Mouse (Mus musculus): ENCODE data around the gene Ing2.
A peak's percentile ranks its signal among the peaks of the same experiment; 100 is the strongest.

DNA sequence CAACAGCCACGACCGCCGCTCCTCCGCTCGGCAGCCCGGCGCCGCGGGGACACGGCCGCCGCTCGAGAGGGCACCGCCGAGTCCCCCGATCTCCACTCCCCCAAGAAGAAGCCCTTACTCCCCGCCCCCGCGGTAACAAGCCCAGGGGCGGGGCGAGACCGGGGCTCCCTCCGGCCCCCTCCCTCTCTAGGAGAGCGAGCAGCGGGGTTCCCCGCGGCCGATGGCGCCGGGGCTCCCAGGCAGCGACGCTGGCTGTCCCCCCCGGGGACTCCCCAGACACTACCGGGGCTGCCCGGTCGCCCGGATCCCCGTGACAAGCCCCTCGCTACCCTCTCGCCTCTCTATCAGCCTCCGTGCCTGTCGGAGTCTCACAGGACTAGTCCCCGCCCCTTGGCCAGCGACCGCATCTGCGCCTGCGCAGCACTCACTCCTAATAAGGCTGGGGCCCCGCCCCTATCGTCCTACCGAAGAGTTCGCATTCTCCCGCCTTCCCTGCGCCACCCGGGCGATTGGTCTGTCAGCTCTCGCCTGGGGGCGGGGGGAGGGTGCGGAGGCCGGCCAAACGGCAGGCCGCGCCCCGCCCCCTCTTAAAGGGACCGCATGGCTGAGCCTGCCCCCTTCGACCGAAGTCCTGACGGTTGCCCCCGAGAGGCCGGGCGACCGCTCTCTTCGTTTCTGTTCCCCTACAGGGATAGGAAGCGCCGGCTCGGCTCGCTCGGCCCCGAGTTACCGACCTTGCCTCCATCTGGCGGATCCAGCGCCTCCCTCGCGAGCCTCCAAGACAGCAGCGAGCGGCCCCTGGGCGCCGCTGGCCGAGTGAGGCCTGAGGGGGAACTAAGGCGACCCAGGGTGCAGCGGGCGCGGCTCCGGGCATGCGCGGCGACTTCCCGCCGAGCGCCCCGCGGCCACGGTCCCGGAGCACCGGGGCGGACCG, at the start of gene Ing2:
- TF ChIP-seq POLR2A (IDR thresholded peaks at IDR 0.05; ENCODE audit: low read depth, low read length) (peak; percentile 49), CTCF (conservative IDR thresholded peaks at IDR 0.05; ENCODE audit: insufficient read depth, insufficient read length, low read depth, low read length) (no peak)

All from kidney, adult 2 months (tissue).